Mouse (Mus musculus) embryo, embryonic 10.5 days (tissue): ENCODE measurements at regions not wholly inside any gene's neighbourhood (a gene's known extent, or its start where the extent isn't known, plus 50 kb on each side); places are given as distances from the start of the nearest gene placed in this dataset.

Experiments used
- DNase-seq: peaks from one replicate; pipeline ENCODE4 v3.0.0-alpha.2; 2015; ENCODE audit warnings: low spot score

DNA sequence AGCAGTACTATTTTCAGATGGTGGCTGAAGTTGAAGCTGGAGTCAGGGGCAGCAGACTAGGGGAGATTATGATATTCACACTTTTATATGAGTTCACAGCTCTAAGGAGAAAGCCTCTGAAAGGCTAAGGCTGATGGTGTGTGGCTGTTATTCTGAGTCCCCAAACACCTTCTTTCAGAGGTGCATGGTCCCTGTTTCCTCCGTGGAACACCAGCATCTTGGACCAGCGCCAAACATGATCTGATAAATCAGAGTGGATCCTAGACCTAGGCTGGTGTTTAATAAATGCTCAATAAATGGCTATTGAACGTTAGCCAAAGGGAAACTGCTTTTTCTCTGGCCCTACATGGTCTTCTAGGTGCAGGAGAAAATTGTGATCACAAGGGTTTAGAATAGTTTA is 269.2 kb downstream of the Agtpbp1 start:
- DNase-seq = no peak

DNA sequence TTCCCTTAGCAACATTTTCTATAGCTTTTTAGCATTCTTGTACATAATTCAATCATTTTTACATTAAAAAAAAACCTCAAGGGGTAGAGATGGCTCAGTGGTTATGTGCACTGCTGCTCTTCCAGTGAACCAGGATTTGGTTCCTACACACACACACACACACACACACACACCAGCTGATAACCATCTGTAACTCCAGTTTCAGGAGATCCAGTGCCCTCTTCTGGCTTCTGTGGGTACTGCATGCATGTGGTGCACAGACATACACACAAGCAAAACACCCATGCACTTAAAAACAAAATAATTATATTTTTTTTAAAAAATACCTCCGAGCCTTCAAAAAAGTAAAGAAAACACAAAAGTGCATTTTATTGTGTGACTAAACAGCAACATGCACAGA is 270.6 kb downstream of the Agtpbp1 start:
- peak; percentile 63 for DNase-seq

DNA sequence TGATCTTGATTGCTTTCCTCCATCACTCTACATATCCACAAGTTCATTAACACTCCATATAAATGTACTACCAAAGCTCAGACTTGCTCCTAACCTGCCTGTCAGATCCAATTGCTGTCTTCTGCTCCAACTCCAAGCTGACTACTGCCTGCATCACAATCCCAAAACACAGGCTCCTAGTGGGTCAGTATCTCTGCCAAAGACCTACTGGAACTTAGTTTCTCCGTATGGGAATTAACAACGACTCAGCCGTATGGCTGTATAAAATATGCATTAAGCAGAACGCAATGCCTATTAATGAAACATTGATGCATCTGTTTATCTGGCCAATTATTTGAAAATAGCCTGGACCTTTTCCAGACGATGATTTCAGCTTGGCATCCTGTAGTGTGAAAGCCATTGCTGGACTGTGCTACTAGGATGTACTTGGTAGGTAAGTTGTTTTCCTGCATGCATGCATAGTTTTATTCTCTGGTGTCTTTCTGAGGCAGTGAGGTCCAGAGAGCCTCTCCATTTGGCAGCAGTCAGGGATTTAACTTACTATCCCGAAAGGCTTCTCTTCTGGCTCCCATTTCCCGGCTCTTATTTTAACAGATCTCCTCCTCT is 271.2 kb downstream of the Agtpbp1 start:
- no peak for DNase-seq

GRCm38 (mm10) chr13:59292905-59293304 is 292.1 kb downstream of the Agtpbp1 start:
- peak; percentile 65 for DNase-seq

GRCm38 (mm10) chr13:59289127-59289526 is 295.9 kb downstream of the Agtpbp1 start:
- DNase-seq = peak; percentile 8

- DNase-seq = no peak
Observed at GRCm38 (mm10) chr13:59281199-59281598, 303.8 kb downstream of the Agtpbp1 start.

GRCm38 (mm10) chr13:59279136-59279535 is 305.9 kb downstream of the Agtpbp1 start:
- no peak for DNase-seq

GRCm38 (mm10) chr13:59271661-59272060 is 313.4 kb downstream of the Agtpbp1 start:
- no peak for DNase-seq

GRCm38 (mm10) chr13:59266854-59267253 is 318.2 kb downstream of the Agtpbp1 start:
- no peak for DNase-seq

GRCm38 (mm10) chr13:59264126-59264525 is 320.9 kb downstream of the Agtpbp1 start:
- no peak for DNase-seq

- DNase-seq = no peak
Observed at GRCm38 (mm10) chr13:59261924-59262323, 323.1 kb downstream of the Agtpbp1 start.

GRCm38 (mm10) chr13:59255798-59256435 is 329.1 kb downstream of the Agtpbp1 start:
- DNase-seq = peak; percentile 66

DNA sequence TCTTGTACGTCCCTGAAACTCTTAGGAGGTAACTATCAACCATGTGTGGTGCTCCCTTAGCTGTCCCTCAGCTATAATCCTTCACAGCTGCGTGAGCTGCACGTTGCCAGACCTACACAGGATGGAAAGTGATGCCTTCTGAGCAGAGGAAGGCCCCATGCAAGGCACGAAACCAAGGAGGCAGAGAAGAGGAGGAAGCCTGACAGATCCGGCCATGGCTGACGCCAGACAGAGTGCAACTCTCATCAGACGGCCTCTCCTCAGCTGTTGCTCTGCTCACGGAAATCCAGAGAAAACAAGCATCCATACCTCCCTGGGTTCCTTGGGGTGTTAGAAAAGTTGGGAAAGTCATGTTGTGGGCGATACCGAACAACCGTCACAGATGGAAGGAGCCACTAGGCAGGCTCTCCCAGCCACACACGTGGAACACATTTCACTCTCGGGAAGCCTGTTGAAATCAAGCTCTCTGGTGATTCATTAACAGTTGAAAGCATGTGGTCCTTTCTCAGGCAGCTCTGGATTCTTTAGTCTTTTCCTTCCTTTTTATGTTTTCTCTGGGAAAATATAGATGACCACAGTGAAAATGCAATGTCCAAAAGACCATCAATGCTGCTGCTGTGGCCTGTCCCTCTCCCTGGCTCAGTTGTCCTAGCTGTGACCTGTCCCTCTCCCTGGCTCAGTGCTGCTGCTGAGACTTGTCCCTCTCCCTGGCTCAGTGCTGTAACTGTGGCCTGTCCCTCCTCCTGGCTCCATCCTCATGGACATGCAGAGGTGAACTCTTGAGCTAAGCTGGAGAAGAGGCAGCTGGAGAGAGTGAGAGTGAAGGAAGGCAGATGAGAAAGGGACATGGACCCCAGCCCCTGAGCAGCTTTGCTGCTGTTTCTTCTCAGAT is 331.1 kb downstream of the Agtpbp1 start:
- DNase-seq = no peak

DNA sequence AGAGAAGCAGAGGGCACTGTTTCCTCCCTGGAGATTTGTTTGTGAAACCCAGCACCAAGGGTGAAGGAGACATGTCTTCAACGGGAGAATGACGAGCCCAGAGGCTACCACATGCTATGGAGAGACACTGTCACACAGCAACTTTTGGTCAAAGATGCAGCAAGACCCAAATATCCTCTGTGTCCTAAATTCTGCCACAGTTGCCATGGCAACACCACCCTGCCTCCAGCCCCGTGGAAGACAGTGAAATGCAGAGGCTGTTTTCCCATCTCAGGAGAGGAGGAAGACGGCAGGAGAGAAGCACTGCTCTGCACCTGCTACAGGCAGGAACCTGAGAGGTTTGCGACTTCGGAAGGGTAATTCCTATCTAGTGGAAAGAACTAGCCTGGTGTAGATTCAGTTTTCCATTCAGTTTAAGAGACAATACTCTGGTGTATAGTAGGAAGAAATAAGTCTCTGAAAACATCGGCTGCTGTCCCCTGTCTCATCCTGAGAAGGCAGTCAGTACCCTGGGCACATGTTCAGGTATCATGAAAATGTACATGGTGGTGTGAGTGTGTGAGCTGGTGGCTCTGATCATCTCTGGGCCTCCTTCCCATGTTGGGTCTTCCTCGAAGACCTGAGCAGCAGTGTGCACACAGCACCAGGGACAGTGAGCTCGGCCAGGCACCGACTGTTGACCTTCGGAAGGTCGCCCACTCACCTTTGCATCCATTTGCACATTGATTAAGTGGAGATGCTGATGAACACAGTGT is 333.6 kb downstream of the Agtpbp1 start:
- peak; percentile 56 for DNase-seq

DNA sequence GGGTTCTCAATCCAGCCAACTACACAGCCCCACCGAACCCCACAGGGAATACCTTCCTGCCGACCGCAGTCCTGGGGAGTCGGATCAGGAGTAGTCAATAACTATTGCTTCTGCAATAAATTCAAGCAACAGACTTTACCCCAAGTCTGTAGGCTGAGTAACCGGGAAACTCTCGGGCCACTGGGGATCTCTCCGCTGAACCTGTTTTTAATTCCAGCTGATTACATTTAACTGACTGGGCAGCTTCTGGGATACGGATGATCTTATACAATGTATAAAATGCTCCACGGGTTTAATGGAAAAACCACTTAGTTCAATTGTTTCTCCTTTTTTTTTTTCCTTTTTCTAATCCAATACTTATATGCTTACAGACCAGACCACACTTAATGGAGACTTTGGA is 336.6 kb downstream of the Agtpbp1 start:
- DNase-seq = no peak

- DNase-seq = no peak
Observed at GRCm38 (mm10) chr13:59246984-59247537, 338.0 kb downstream of the Agtpbp1 start.

- no peak for DNase-seq
Observed at GRCm38 (mm10) chr13:59246070-59246469, 339.0 kb downstream of the Agtpbp1 start.

DNA sequence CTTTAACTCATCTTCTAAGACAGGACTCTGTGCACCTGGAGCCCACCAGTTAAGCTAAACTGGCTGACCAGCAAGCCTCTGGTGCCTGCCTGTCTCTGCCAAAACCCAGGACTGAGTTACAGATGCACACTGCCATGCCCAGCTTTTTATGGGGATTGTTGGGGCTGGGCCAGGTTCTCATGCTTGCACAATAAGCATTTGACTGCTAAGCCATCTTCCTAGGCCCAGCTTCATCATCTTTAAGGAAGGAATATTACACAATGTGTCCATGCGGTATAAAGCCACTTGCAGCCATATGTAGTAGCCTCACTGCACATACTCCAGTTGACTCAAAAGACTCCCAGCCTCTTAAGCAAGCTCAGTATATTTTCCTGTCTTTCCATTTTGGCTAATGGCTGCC is 340.4 kb downstream of the Agtpbp1 start:
- DNase-seq = no peak

GRCm38 (mm10) chr13:59242671-59243070 is 342.4 kb downstream of the Agtpbp1 start:
- no peak for DNase-seq

DNA sequence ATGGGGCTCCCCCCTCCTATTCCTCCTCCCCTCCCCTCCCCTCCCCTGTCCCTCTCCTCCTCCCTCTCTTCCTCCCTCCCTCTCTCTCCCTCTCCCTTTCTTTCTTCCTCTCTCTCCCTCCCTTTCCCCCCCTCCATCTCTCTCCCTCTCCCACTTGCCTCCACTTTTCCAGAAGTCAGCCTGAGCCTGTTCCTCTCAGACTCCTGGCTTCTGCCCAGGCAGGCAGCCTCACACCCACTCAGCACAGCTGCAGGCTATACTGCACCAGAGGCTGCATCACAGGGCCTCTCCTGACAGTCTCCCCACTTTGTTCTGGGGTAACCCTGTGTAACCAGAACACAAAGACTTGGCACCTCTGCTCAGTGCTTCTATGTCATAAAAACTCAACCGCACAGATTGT is 346.3 kb downstream of the Agtpbp1 start:
- DNase-seq = no peak

DNA sequence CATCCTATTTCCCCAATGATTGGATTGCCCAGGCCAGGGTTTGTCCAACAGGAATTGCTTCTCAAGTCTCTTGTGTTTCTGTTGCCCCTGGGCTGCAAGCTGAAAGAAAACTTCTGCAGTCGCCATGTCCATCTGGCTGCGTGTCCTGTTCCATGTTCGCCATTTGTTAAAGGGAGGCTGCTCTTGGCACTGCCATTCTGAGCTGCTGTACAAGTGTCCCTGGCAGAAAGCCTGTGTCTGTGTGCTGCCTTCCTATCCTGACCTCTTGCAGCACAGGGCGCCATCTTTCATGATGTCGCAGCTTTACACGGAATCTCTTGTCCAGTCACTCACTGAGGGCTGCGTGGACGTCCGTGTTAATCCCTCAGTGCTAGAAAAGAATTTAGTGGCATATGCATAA is 349.2 kb downstream of the Agtpbp1 start:
- DNase-seq = no peak

GRCm38 (mm10) chr13:59229111-59229541 is 355.9 kb downstream of the Agtpbp1 start:
- no peak for DNase-seq
